ENCODE assay signal across 8 mouse cellular contexts in the genomic region with DNA sequence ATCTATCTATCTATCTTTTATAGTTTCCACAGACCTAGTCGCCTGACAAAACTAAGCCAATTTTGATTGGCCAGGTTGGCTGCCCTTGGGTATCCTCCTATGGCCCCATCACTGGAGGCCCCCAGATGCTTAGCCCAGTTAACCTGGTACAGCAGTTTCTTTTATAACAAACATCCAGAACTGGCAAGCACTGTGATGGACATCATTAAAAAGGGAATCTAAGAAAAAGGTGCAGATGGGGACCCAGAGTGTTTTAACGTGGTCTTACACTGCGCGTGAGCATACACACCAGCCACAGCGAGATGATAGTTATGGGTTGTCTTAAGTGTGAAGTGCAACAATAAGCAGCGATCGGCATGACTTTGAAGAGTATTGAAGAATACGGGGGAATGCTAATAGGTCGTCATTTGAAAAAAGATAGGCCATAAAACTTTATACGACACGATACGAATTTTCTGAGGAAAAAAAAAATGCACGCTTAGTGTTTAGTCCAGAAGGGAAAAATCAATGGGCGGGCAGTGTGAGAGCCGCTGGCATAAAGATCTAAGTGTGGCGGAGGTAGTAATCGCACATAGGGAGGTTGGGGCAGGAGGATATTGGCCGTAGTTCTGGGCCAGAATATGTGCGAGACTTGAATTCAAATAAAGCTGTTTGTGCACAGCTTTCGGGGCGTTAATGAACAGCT. TPM values are rescaled to one million over a fixed set of nuclear protein-coding genes. Genes with fewer than 3 reads are reported as not detected.
DNase-seq lines count a peak whose midpoint lies in the region; ATAC-seq and TF ChIP-seq lines count a peak whose summit lies in the region.

No protein-coding gene starts in this region.

- intact Hi-C loops in gastrocnemius, adult 2 months (cut with DNase I) = no loop called here
- intact Hi-C loops in gastrocnemius, postnatal 14 days (cut with DNase I; ENCODE audit: low total_unique reads) = no loop called here
- intact Hi-C loops in left cerebral cortex, postnatal 25 days (cut with DNase I) = no loop called here

- peaks cover 13% of the 10 kb centered on the region for H3K4me1 ChIP-seq in hindbrain, embryonic 12.5 days
- H3K4me1 ChIP-seq in midbrain, embryonic 10.5 days = peaks cover 20% of the 10 kb centered on the region

- WGBS in hindbrain, embryonic 12.5 days = 17% methylated on average over 21 of the region's 21 CpGs
- WGBS in midbrain, embryonic 10.5 days = 23% methylated on average over 21 of the region's 21 CpGs

- no peak for DNase-seq in gastrocnemius, adult 2 months
- no peak for DNase-seq in gastrocnemius, postnatal 14 days
- DNase-seq in MEL-GATA-1-ER (ENCODE audit: extremely low read depth, low read depth) = peak; percentile 50
- no peak for DNase-seq in midbrain, embryonic 10.5 days (ENCODE audit: low spot score)
- no peak for DNase-seq in Muller cell, postnatal 12 days (ENCODE audit: inconsistent ontology term)
- no peak for DNase-seq in left cerebral cortex, postnatal 25 days (ENCODE audit: low spot score in 2 of 2)
- DNase-seq in left cerebral cortex, adult 18-20 months (ENCODE audit: low spot score in 2 of 2) = no peak

- no peaks in the 10 kb centered on the region for H3K9me3 ChIP-seq in hindbrain, embryonic 12.5 days (replicated peaks)
- no peaks in the 10 kb centered on the region for H3K9me3 ChIP-seq in midbrain, embryonic 10.5 days (replicated peaks)

- H3K27ac ChIP-seq in gastrocnemius, adult 2 months = peak overlapping the region; percentile 87
- H3K27ac ChIP-seq in hindbrain, embryonic 12.5 days = peak overlapping the region; percentile 90
- peak overlapping the region; percentile 93 for H3K27ac ChIP-seq in midbrain, embryonic 10.5 days (replicated peaks)

- peak overlapping the region; percentile 96 for H3K4me2 ChIP-seq in hindbrain, embryonic 12.5 days (replicated peaks)

- H3K27me3 ChIP-seq in hindbrain, embryonic 12.5 days = no peaks in the 10 kb centered on the region
- no peaks in the 10 kb centered on the region; the same call in 1 of the 2 replicates for H3K27me3 ChIP-seq in midbrain, embryonic 10.5 days (ENCODE audit: low read depth, poor library complexity, severe bottlenecking)

- H3K9ac ChIP-seq in hindbrain, embryonic 12.5 days = peak overlapping the region; percentile 78

- peak overlapping the region; percentile 92 for H3K4me3 ChIP-seq in gastrocnemius, adult 2 months
- peak overlapping the region; percentile 53 for H3K4me3 ChIP-seq in hindbrain, embryonic 12.5 days
- peak overlapping the region; percentile 76 for H3K4me3 ChIP-seq in midbrain, embryonic 10.5 days

- peaks cover 29% of the 10 kb centered on the region for H3K36me3 ChIP-seq in hindbrain, embryonic 12.5 days
- peaks cover 32% of the 10 kb centered on the region for H3K36me3 ChIP-seq in midbrain, embryonic 10.5 days

- TF ChIP-seq CTCF in gastrocnemius, adult 2 months (IDR thresholded peaks at IDR 0.05) = no peak

- 0 out of 2 replicates have a peak, but pooled peaks have one; percentile 32 for ATAC-seq in hindbrain, embryonic 12.5 days (ENCODE audit: low FRiP score)

RNA-seq across cellular contexts. Expression of gene Szt2, which starts 49.7 kb away (rescaled TPM):
- total RNA-seq in gastrocnemius, adult 2 months (2021) = 1 to 10 TPM; 6.0 to 9.0 TPM
- 1 to 10 TPM; 5.6 to 7.1 TPM for total RNA-seq in gastrocnemius, postnatal 14 days (2021)
- 11.5 and 13.6 TPM in 2 replicates for polyA plus RNA-seq in hindbrain, embryonic 12.5 days (2016; fragmentation: Nextera tagmentation; extraction: Ambion mirVana)
- polyA plus RNA-seq in midbrain, embryonic 10.5 days (2016; fragmentation: Nextera tagmentation; extraction: Ambion mirVana) = 6.4 and 9.1 TPM in 2 replicates
- 10 to 100 TPM; 30.6 to 43.8 TPM for total RNA-seq in left cerebral cortex, postnatal 25 days (2021)
- total RNA-seq in left cerebral cortex, adult 18-20 months (2021) = 10 to 100 TPM; 30.0 to 33.1 TPM

RNA-seq across cellular contexts. Expression of gene Med8, which starts 49.8 kb away (rescaled TPM):
- total RNA-seq in gastrocnemius, adult 2 months (2021) = 10 to 100 TPM; 36.5 to 37.9 TPM
- total RNA-seq in gastrocnemius, postnatal 14 days (2021) = 10 to 100 TPM; 37.6 to 38.3 TPM
- 125 and 131 TPM in 2 replicates for polyA plus RNA-seq in hindbrain, embryonic 12.5 days (2016; fragmentation: Nextera tagmentation; extraction: Ambion mirVana)
- 160 and 170 TPM in 2 replicates for polyA plus RNA-seq in midbrain, embryonic 10.5 days (2016; fragmentation: Nextera tagmentation; extraction: Ambion mirVana)
- total RNA-seq in left cerebral cortex, postnatal 25 days (2021) = 10 to 100 TPM; 58.8 to 63.1 TPM
- total RNA-seq in left cerebral cortex, adult 18-20 months (2021) = 10 to 100 TPM; 53.8 to 60.7 TPM
